Mouse (Mus musculus): ENCODE data around the gene Homer3. TPM values are rescaled to one million over a fixed set of nuclear protein-coding genes. Genes with fewer than 3 reads are reported as not detected.

The Homer3 gene
- polyA plus RNA-seq, 1 experiment from 2014 or later = 22.7 TPM

DNA sequence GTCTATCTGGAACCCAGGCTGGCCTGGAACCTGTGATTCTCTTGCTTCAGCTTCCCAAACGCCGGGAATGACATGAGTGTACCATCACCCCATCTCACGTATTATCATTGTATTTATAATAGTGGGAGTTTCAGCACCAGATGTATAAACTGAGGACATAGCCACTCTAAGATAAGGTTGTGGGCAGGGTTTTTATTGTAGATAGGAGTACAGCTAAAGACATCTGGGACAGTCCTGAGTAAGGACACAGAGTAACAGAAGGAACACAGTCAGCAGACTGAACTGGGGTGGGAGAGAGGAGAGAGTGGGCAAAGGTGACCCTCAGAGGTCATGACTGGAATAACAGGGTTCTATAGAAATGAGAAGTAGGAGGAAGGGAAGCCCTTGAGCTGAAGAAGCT lies 15.0 kb upstream of the Homer3 start:
- ATAC-seq (ENCODE audit: low FRiP score) = no peak
- Histone ChIP-seq H3K9ac (replicated peaks) (no peak overlapping the region), H3K4me1 (no peaks in the 10 kb centered on the region), H3K4me2 (no peak overlapping the region), H3K36me3 (peaks cover 38% of the 10 kb centered on the region), H3K27me3 (replicated peaks) (no peaks in the 10 kb centered on the region), H3K9me3 (replicated peaks) (no peaks in the 10 kb centered on the region), H3K4me3 (replicated peaks) (no peak overlapping the region), H3K27ac (replicated peaks) (no peak overlapping the region)
- WGBS = 89% methylated on average over 3 of the region's 3 CpGs

DNA sequence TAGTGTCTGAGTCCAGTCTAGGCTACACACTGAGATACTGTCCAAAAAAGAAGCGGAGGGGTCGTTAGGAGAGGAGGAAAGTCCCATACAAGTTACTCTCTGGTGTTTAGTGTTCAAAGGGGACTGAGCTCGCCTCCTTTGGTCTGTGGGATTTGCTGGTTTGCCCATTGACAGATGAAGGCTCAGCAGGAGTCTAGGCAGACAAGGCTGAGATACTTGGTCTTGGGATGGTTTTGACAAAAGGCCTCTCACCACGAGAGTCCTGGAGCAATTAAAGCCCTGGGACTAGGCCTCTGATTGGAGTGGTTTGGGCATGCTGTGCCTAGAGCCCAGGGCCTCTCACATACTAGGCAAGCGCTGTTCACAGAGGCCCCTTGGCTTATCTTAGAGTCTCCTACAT lies 14.3 kb upstream of the Homer3 start:
- H3K27me3 ChIP-seq (replicated peaks) = no peaks in the 10 kb centered on the region
- H3K4me2 ChIP-seq = no peak overlapping the region
- ATAC-seq (ENCODE audit: low FRiP score) = 0 out of 2 replicates have a peak, but pooled peaks have one; percentile 4
- H3K36me3 ChIP-seq = peaks cover 31% of the 10 kb centered on the region
- 40% methylated on average over 5 of the region's 5 CpGs for WGBS
- no peaks in the 10 kb centered on the region for H3K4me1 ChIP-seq
- H3K9me3 ChIP-seq (replicated peaks) = no peaks in the 10 kb centered on the region
- no peak overlapping the region for H3K9ac ChIP-seq (replicated peaks)
- H3K4me3 ChIP-seq (replicated peaks) = no peak overlapping the region
- H3K27ac ChIP-seq (replicated peaks) = no peak overlapping the region

DNA sequence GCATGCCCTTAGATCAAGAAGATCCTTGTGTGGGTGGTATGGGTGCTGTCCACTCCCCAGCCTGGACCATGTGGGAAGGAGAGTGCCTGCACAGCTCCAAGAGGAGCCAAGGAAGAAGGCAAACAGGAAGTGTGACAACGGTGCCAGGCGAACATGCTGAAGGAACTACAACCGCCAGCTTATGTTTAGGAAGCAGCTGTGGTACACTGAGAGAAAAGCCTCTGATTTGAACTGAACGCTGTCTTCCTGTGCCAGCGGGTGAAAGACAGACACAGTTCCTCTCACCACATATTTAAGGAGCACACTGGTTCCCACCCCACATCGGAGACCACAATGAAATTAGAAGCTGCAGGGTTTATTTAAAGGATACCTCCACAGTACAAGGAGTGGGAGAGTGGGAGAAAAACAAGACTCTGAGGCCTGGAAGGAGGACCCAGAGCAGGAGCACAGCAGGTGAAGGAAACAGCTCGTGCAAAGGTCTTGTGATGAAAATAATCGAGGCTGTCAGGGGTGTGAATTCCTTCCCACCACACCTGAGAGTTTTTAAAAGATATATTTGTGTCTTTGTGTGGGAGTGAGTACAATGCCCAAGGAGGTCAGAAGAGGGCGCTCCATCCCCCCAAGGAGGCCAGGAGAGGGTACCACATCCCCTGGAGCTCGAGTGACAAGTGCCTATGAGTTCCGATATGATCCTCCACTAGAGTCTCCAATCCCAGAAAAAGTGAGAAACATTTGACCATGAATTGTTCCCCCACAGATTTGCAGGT lies 13.6 kb upstream of the Homer3 start:
- WGBS = 62% methylated on average over 11 of the region's 11 CpGs
- peaks cover 25% of the 10 kb centered on the region for H3K36me3 ChIP-seq
- no peaks in the 10 kb centered on the region for H3K27me3 ChIP-seq (replicated peaks)
- H3K4me3 ChIP-seq (replicated peaks) = no peak overlapping the region
- H3K27ac ChIP-seq (replicated peaks) = no peak overlapping the region
- H3K4me2 ChIP-seq = no peak overlapping the region
- H3K9ac ChIP-seq (replicated peaks) = no peak overlapping the region
- no peaks in the 10 kb centered on the region for H3K9me3 ChIP-seq (replicated peaks)
- ATAC-seq (ENCODE audit: low FRiP score) = peak; percentile 16; the same call in 1 of the 2 replicates
- H3K4me1 ChIP-seq = no peaks in the 10 kb centered on the region

DNA sequence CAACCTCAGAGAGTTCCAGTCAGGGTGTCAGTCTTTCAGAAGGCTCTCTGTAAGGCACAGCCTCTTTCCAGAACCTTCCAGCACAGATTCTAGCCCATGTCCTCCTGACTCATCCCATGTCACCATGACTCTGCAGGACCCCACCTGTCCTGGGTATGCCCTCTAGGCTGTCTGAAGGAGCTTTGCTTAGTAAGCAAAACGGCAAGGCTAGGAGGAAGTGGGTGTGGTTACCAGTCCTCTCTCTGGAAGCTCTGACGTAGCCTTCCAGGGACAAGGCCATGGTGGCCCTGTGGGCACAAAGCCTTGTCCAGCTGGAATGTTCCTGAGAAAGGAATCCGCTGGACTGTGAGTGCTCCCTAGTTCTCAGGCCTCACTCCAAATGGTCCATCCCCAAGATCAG lies 9.7 kb upstream of the Homer3 start:
- Histone ChIP-seq H3K27me3 (replicated peaks) (no peaks in the 10 kb centered on the region), H3K4me3 (replicated peaks) (no peak overlapping the region), H3K27ac (replicated peaks) (no peak overlapping the region), H3K9me3 (replicated peaks) (no peaks in the 10 kb centered on the region), H3K9ac (replicated peaks) (no peak overlapping the region), H3K36me3 (no peaks in the 10 kb centered on the region), H3K4me1 (no peaks in the 10 kb centered on the region), H3K4me2 (no peak overlapping the region)
- 71% methylated on average over 3 of the region's 3 CpGs for WGBS
- ATAC-seq (ENCODE audit: low FRiP score) = no peak

DNA sequence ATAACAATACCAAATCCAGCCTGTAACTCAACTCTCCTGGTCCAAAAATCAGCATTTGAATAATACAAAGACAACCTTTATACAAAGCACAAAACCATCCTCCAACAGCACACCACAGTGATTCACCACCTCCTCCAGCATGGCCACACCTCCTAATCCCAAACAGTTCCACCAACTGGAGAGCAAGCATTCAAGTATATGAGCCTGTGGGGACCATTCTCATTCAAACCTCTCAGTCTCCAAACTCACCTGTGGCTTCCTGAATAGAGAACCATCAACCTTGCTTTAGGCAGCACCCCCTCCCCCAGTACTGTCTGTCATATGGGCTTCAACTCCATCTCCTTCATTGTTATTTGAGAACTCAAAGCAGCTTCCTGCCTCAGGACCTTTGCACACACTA lies 8.3 kb upstream of the Homer3 start:
- no peak for ATAC-seq (ENCODE audit: low FRiP score)

DNA sequence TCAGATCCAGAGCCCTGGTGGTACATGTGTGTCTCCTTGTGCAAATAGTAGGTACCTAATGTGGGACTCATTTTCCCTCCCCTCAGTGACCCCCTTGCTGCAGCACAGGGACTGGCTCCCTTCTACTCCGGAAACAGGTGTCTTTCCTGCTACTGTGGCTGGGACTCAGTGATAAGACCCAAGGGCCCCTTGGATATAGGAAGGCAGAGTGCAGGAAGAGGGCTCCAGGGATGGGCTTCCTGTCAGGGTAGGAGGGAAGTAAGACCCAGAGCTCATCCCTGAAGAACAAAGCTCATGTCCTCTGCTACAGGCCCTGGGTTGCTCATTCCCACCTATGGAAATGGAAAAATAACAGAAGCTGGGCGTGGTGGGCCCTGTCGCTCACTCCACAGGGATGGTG lies 6.2 kb upstream of the Homer3 start:
- Histone ChIP-seq H3K4me3 (replicated peaks) (no peak overlapping the region), H3K4me2 (no peak overlapping the region), H3K9ac (replicated peaks) (no peak overlapping the region), H3K4me1 (0 out of 2 replicates have a peak, but pooled peaks cover 3% of the 10 kb centered on the region), H3K9me3 (replicated peaks) (no peaks in the 10 kb centered on the region), H3K36me3 (no peaks in the 10 kb centered on the region), H3K27ac (replicated peaks) (no peak overlapping the region), H3K27me3 (replicated peaks) (no peaks in the 10 kb centered on the region)
- 90% methylated on average over 3 of the region's 3 CpGs for WGBS
- ATAC-seq (ENCODE audit: low FRiP score) = no peak

More for the DNA sequence above, 8.3 kb upstream of the Homer3 start:
- Histone ChIP-seq H3K36me3 (no peaks in the 10 kb centered on the region), H3K4me3 (replicated peaks) (no peak overlapping the region), H3K4me2 (no peak overlapping the region), H3K9ac (replicated peaks) (no peak overlapping the region), H3K9me3 (replicated peaks) (no peaks in the 10 kb centered on the region), H3K27ac (replicated peaks) (no peak overlapping the region), H3K27me3 (replicated peaks) (no peaks in the 10 kb centered on the region), H3K4me1 (0 out of 2 replicates have a peak, but pooled peaks cover 3% of the 10 kb centered on the region)

DNA sequence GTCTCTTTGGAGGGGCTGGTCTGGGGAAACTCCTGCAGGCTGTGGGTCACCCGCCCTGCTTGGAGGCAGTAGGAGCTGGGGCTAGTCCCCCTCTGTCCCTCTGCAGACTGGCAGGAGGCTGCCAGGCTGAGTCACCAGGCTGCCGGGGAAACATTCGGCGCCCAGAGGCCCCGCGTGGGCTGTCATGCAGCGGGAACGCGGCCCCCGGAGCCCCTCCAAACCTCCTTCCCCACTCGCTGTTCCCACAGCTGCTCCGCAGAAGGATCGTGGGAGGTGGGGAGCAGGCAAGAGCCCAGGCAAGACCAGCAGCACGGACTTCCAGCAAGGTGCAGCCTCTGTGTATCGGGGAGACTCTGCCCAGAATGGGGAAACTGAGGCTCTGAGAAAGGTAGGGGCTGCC lies 4.5 kb upstream of the Homer3 start:
- Histone ChIP-seq H3K36me3 (no peaks in the 10 kb centered on the region), H3K4me3 (replicated peaks) (no peak overlapping the region), H3K27me3 (replicated peaks) (no peaks in the 10 kb centered on the region), H3K9me3 (replicated peaks) (no peaks in the 10 kb centered on the region), H3K27ac (replicated peaks) (no peak overlapping the region), H3K9ac (replicated peaks) (no peak overlapping the region), H3K4me1 (peaks cover 16% of the 10 kb centered on the region), H3K4me2 (no peak overlapping the region)
- 68% methylated on average over 15 of the region's 15 CpGs for WGBS
- no peak for ATAC-seq (ENCODE audit: low FRiP score)

DNA sequence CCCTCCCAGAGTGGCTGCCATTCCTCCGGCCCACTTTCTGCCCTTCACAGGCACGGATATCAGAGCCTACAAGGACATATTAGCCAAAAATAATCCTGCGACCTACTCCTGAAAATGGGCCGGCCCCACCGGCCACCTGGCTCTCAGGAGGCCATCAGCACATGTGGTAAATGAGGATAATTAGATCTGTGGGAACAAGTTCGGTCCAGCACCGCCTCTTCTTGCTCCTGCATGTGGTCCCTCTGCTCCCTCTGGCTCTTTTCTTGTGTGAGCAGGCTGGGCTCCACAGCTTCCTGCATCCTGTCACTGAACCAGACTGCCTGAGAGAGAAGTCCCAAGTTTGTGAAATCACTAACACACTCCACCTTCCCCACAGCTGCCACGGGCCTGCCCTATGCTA lies 3.4 kb upstream of the Homer3 start:
- Histone ChIP-seq H3K9ac (replicated peaks) (no peak overlapping the region), H3K27me3 (replicated peaks) (no peaks in the 10 kb centered on the region), H3K36me3 (no peaks in the 10 kb centered on the region), H3K4me3 (replicated peaks) (no peak overlapping the region), H3K4me1 (peaks cover 25% of the 10 kb centered on the region), H3K4me2 (no peak overlapping the region), H3K9me3 (replicated peaks) (no peaks in the 10 kb centered on the region), H3K27ac (replicated peaks) (no peak overlapping the region)
- WGBS = 65% methylated on average over 8 of the region's 8 CpGs
- no peak for ATAC-seq (ENCODE audit: low FRiP score)

DNA sequence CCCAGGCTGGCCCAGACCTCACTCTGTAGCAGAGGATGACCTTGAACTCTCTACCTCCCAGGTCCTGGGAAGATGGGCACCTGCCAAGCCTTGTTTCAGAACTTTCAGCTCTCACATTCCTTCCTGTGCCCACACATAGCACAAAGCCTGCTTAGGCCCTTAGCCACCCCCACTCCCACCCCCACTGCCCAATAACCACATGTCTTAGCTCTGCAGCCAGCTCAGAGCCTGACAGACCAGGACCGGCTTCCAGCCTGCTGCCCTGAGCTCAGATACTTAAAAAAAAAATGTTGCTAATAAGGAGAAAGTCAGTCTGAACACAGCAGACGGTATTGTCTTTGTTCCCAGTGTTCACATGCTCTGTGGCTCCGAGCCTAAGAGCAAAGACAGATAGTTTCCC lies 1.6 kb upstream of the Homer3 start:
- no peaks in the 10 kb centered on the region for H3K9me3 ChIP-seq (replicated peaks)
- ATAC-seq (ENCODE audit: low FRiP score) = no peak
- peaks cover 29% of the 10 kb centered on the region for H3K4me1 ChIP-seq
- H3K27me3 ChIP-seq (replicated peaks) = no peaks in the 10 kb centered on the region
- peaks cover 6% of the 10 kb centered on the region; the same call in 1 of the 2 replicates for H3K36me3 ChIP-seq
- 43% methylated on average over 3 of the region's 3 CpGs for WGBS
- H3K9ac ChIP-seq (replicated peaks) = no peak overlapping the region
- H3K4me3 ChIP-seq (replicated peaks) = no peak overlapping the region
- H3K27ac ChIP-seq (replicated peaks) = peak overlapping the region; percentile 37; the same call in 1 of the 2 replicates
- no peak overlapping the region for H3K4me2 ChIP-seq

DNA sequence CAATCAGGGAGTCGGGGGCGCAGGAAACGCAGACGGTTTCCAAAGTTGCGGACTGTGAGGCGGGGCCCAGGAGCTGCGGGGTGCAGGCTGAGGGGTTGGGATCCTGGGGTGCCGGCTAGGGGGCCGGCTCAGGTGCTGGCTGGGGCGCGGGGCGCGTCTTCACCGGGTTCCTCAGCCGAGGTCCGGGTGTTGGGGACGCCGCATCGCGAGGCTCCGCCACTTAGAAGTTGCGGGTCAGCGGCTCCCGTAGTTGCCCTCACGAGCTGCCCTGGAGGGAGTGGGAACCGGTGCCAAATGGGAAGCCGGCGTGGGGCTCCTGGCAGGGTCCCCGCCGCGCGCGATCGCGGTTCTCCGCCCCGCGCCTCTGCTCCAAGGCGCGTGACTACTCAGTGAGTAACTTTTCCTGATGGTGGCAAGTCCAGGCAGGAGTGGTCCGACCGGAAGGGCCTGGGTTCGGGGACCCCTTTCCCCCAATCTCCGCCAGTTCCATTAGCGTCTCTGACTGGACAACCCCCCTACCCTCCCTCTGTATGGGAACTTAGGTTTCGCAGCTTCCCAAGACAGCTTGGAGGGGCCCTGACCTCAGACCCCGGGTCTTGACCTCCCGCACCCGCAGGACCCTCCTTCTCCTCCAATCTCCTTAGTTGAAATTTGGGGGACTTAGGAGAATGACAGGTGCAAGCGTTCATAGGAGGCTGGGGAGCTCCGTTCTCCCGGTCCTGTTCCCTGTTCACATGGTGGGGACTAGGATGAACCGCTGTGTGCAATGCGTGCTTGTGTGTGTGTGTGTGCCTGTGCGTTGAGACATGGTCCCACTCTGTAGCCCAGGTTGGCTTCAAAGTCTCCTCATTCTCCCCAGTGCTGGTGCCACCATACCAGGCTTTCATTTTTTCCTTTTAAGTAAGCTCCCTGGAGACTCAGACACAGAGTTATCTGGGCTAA lies 780 bp downstream of the Homer3 start:
- Histone ChIP-seq H3K9ac (replicated peaks) (peak overlapping the region; percentile 84), H3K36me3 (peaks cover 20% of the 10 kb centered on the region), H3K27ac (replicated peaks) (peak overlapping the region; percentile 67), H3K4me3 (replicated peaks) (peak overlapping the region; percentile 83), H3K4me2 (peak overlapping the region; percentile 91), H3K27me3 (replicated peaks) (no peaks in the 10 kb centered on the region), H3K9me3 (replicated peaks) (no peaks in the 10 kb centered on the region), H3K4me1 (peaks cover 26% of the 10 kb centered on the region)
- peak; percentile 50 for ATAC-seq (ENCODE audit: low FRiP score)
- WGBS = under 1% methylated on average over 55 of the region's 55 CpGs

DNA sequence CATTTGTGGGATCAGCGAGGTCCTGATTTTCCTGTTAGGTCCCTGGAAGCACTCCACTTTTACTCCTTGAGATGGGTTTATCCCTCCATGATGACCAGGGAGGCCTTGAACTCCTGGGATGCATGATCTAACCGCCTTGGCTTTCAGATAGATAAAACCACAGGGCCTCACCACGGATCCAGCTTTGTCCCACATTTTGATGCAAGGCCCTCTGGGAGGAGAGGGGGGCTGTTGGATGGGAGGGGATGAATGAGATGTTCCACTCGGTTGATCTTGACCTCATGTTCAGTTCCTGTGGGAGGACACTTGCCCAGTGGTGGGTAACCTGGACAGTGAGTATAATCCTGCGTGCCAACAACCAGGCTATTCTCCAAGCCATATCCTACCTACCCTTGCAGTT lies 1.8 kb downstream of the Homer3 start:
- H3K4me2 ChIP-seq = peak overlapping the region; percentile 13; the same call in 1 of the 2 replicates
- ATAC-seq (ENCODE audit: low FRiP score) = no peak
- H3K27me3 ChIP-seq (replicated peaks) = no peaks in the 10 kb centered on the region
- H3K9me3 ChIP-seq (replicated peaks) = no peaks in the 10 kb centered on the region
- no peak overlapping the region for H3K9ac ChIP-seq (replicated peaks)
- WGBS = 72% methylated on average over 5 of the region's 5 CpGs
- H3K27ac ChIP-seq (replicated peaks) = no peak overlapping the region
- H3K36me3 ChIP-seq = peaks cover 23% of the 10 kb centered on the region
- H3K4me1 ChIP-seq = peaks cover 26% of the 10 kb centered on the region
- peak overlapping the region; percentile 8; the same call in 1 of the 2 replicates for H3K4me3 ChIP-seq (replicated peaks)

Data from neural tube, embryonic 15.5 days (tissue).